Mouse (Mus musculus) embryo, embryonic 10.5 days (tissue): ENCODE results near the gene Tnfrsf1b.

Experiments
- DNase-seq: peaks from one replicate; pipeline ENCODE4 v3.0.0-alpha.2; 2015; ENCODE audit warnings: low spot score

The Tnfrsf1b gene

GRCm38 (mm10) chr4:145220001-145220400 lies 26.7 kb downstream of the Tnfrsf1b start:
- no peak for DNase-seq

GRCm38 (mm10) chr4:145219240-145219985 lies 27.3 kb downstream of the Tnfrsf1b start:
- no peak for DNase-seq

GRCm38 (mm10) chr4:145217837-145218236 lies 28.8 kb downstream of the Tnfrsf1b start:
- no peak for DNase-seq

GRCm38 (mm10) chr4:145217046-145217445 lies 29.6 kb downstream of the Tnfrsf1b start:
- DNase-seq: no peak

GRCm38 (mm10) chr4:145215396-145215795 lies 31.3 kb downstream of the Tnfrsf1b start:
- no peak for DNase-seq

GRCm38 (mm10) chr4:145214786-145215174 lies 31.9 kb downstream of the Tnfrsf1b start:
- DNase-seq: no peak

GRCm38 (mm10) chr4:145213999-145214785 lies 32.5 kb downstream of the Tnfrsf1b start:
- peak; percentile 91 for DNase-seq

GRCm38 (mm10) chr4:145211076-145211475 lies 35.6 kb downstream of the Tnfrsf1b start:
- no peak for DNase-seq

- no peak for DNase-seq
Measured at GRCm38 (mm10) chr4:145210564-145210963, 36.1 kb downstream of the Tnfrsf1b start.

GRCm38 (mm10) chr4:145209690-145210088 lies 37.0 kb downstream of the Tnfrsf1b start:
- peak; percentile 26 for DNase-seq

GRCm38 (mm10) chr4:145209076-145209689 lies 37.5 kb downstream of the Tnfrsf1b start:
- DNase-seq: no peak

- DNase-seq: no peak
Measured at GRCm38 (mm10) chr4:145207718-145208371, 38.8 kb downstream of the Tnfrsf1b start.

- no peak for DNase-seq
Measured at GRCm38 (mm10) chr4:145204779-145205178, 41.9 kb downstream of the Tnfrsf1b start.

- DNase-seq: no peak
Measured at GRCm38 (mm10) chr4:145203305-145203704, 43.4 kb downstream of the Tnfrsf1b start.

GRCm38 (mm10) chr4:145201424-145201823 lies 45.2 kb downstream of the Tnfrsf1b start:
- no peak for DNase-seq

- peak; percentile 6 for DNase-seq
Measured at GRCm38 (mm10) chr4:145199982-145200699, 46.5 kb downstream of the Tnfrsf1b start.

GRCm38 (mm10) chr4:145196586-145196985 lies 50.1 kb downstream of the Tnfrsf1b start:
- DNase-seq: no peak

- no peak for DNase-seq
Measured at GRCm38 (mm10) chr4:145195172-145195571, 51.5 kb downstream of the Tnfrsf1b start.

GRCm38 (mm10) chr4:145194559-145195162 lies 52.0 kb downstream of the Tnfrsf1b start, which contains the start of gene Vps13d:
TSS of gene Vps13d (minus strand) at chr4:145195005.
- peak; percentile 93 for DNase-seq

GRCm38 (mm10) chr4:145193991-145194511 lies 52.6 kb downstream of the Tnfrsf1b start:
- peak; percentile 27 for DNase-seq

- no peak for DNase-seq
Measured at GRCm38 (mm10) chr4:145193406-145193805, 53.3 kb downstream of the Tnfrsf1b start.
